ENCODE assay signal across 29 mouse cellular contexts in genomic region chr17:63134805-63135204, GRCm38 (mm10).
"Had no signal": no experiment of that assay in that cellular context is flagged by ENCODE, and none has a peak within 500 bp of the region (broad histone marks: within the 10 kb centered on the region; RNA-seq: fewer than 3 reads in every experiment).

No protein-coding gene starts in this region.

- DNase-seq: left cerebral cortex, postnatal 4 days; liver; liver, embryonic 13.5 days; liver, postnatal 0 days; lung, embryonic 14.5 days; lung, postnatal 10 days; lung, postnatal 14 days; lung, postnatal 4 days; midbrain, embryonic 14.5 days had no signal

- H3K4me3 ChIP-seq: left cerebral cortex, adult 2 months; limb, embryonic 10.5 days; limb, embryonic 12.5 days; limb, embryonic 13.5 days; limb, embryonic 15.5 days; liver, embryonic 12.5 days; liver, embryonic 13.5 days; liver, embryonic 15.5 days; lung, embryonic 15.5 days; megakaryocyte, embryonic 14.5 days; midbrain, embryonic 10.5 days; midbrain, embryonic 12.5 days; midbrain, embryonic 13.5 days; midbrain, embryonic 15.5 days; myocyte; neural tube, embryonic 12.5 days had no signal

- H3K4me2 ChIP-seq: limb, embryonic 12.5 days; limb, embryonic 13.5 days; limb, embryonic 15.5 days; liver, embryonic 11.5 days; liver, embryonic 12.5 days; liver, embryonic 13.5 days; liver, embryonic 15.5 days; lung, embryonic 14.5 days; lung, embryonic 15.5 days; midbrain, embryonic 11.5 days; midbrain, embryonic 12.5 days; midbrain, embryonic 13.5 days; midbrain, embryonic 15.5 days; neural tube, embryonic 12.5 days had no signal

- ATAC-seq: liver, embryonic 12.5 days; liver, postnatal 0 days; midbrain, embryonic 13.5 days; midbrain, embryonic 15.5 days; midbrain, embryonic 16.5 days had no signal

- H3K27ac ChIP-seq: left cerebral cortex, adult 2 months; limb, embryonic 10.5 days; limb, embryonic 12.5 days; limb, embryonic 13.5 days; limb, embryonic 15.5 days; liver, embryonic 12.5 days; liver, embryonic 13.5 days; liver, embryonic 14.5 days; liver, embryonic 15.5 days; lung, embryonic 15.5 days; macrophage; midbrain, embryonic 10.5 days; midbrain, embryonic 12.5 days; midbrain, embryonic 13.5 days; midbrain, embryonic 15.5 days; neural tube, embryonic 12.5 days had no signal

- H3K9me3 ChIP-seq: limb, embryonic 10.5 days; limb, embryonic 15.5 days; liver, embryonic 13.5 days; liver, embryonic 15.5 days; lung, embryonic 15.5 days; midbrain, embryonic 15.5 days; neural tube, embryonic 12.5 days had no signal

- H3K27me3 ChIP-seq: limb, embryonic 12.5 days; limb, embryonic 13.5 days; limb, embryonic 15.5 days; liver, embryonic 12.5 days; liver, embryonic 13.5 days; liver, embryonic 15.5 days; lung, embryonic 15.5 days; megakaryocyte, embryonic 14.5 days; midbrain, embryonic 12.5 days; midbrain, embryonic 13.5 days; midbrain, embryonic 15.5 days; neural tube, embryonic 12.5 days had no signal

- H3K4me1 ChIP-seq: limb, embryonic 10.5 days; limb, embryonic 12.5 days; limb, embryonic 15.5 days; liver, embryonic 12.5 days; liver, embryonic 13.5 days; liver, embryonic 15.5 days; lung, embryonic 15.5 days; megakaryocyte, embryonic 14.5 days; neural tube, embryonic 12.5 days had no signal

- H3K9ac ChIP-seq: limb, embryonic 12.5 days; limb, embryonic 13.5 days; limb, embryonic 15.5 days; liver, embryonic 12.5 days; liver, embryonic 13.5 days; liver, embryonic 14.5 days; liver, embryonic 15.5 days; liver, postnatal 0 days; lung, embryonic 14.5 days; lung, embryonic 15.5 days; midbrain, embryonic 12.5 days; midbrain, embryonic 13.5 days; midbrain, embryonic 15.5 days; neural tube, embryonic 12.5 days had no signal

- H3K36me3 ChIP-seq: liver, embryonic 15.5 days; midbrain, embryonic 15.5 days; neural tube, embryonic 12.5 days had no signal
